In the genomic region with DNA sequence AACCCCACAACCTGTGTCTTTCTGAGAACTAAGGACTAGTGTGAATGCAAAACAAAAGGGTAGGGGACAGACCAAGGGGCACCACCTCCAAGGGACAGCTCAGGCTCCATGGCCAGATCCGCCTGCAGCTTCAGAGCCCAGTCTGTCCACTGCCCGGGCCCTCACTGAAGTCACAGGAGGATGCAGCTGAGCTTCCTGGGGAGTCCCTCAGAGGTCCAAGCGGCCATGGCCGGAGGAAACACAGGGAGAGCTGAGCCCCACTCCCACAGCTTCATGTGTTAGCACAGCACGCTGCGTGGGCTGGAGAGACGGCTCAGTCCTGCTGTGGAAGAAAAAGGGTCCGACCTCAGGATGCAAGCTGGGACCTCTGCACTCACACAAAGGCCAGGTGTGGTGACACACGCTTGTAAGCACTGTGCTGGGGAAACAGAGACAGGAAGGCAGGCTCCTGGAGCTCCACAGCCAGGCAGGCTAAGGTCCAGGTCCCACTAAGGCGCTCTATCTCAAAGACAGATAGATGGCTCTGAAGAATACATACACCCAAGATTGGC, we compare ENCODE assay signal across 16 mouse cellular contexts.
DNase-seq lines count a peak whose midpoint lies in the region; ATAC-seq and TF ChIP-seq lines count a peak whose summit lies in the region.
"Had no signal": no experiment of that assay in that cellular context is flagged by ENCODE, and none has a peak within 500 bp of the region (broad histone marks: within the 10 kb centered on the region; RNA-seq: fewer than 3 reads in every experiment).

No protein-coding gene starts in this region.

- no peaks in the 10 kb centered on the region for H3K9me3 ChIP-seq in heart, embryonic 15.5 days (replicated peaks)
- no peaks in the 10 kb centered on the region for H3K9me3 ChIP-seq in liver, embryonic 14.5 days (ENCODE audit: control insufficient read depth, low read length)
- H3K9me3 ChIP-seq in liver, embryonic 11.5 days (ENCODE audit: control insufficient read depth, low read length) = no peaks in the 10 kb centered on the region
- H3K9me3 ChIP-seq in kidney, embryonic 14.5 days (ENCODE audit: control insufficient read depth, low read length) = no peaks in the 10 kb centered on the region
- H3K9me3 ChIP-seq: hindbrain, embryonic 12.5 days; midbrain, embryonic 13.5 days had no signal

- 79% methylated on average over 10 of the region's 10 CpGs for WGBS in heart, embryonic 15.5 days
- WGBS in liver, embryonic 14.5 days (ENCODE audit: insufficient replicate concordance) = 78% methylated on average over 10 of the region's 10 CpGs
- WGBS in liver, embryonic 11.5 days = 80% methylated on average over 10 of the region's 10 CpGs
- WGBS in kidney, embryonic 14.5 days = 79% methylated on average over 10 of the region's 10 CpGs

- H3K4me3 ChIP-seq in heart, embryonic 15.5 days = no peak overlapping the region
- H3K4me3 ChIP-seq in liver, embryonic 14.5 days (ENCODE audit: insufficient read depth in 1 of 2, low read depth in 2 of 2, low read length in 2 of 2) = no peak overlapping the region
- no peak overlapping the region for H3K4me3 ChIP-seq in liver, embryonic 11.5 days (ENCODE audit: low read depth, low read length)
- no peak overlapping the region for H3K4me3 ChIP-seq in kidney, embryonic 14.5 days (ENCODE audit: low read length)
- H3K4me3 ChIP-seq: hindbrain, embryonic 12.5 days; midbrain, embryonic 13.5 days had no signal

- TF ChIP-seq CTCF in liver, embryonic 14.5 days (IDR thresholded peaks at IDR 0.05; ENCODE audit: low read depth) = no peak

- no peak; the same call in 1 of the 2 replicates for ATAC-seq in heart, embryonic 15.5 days (replicated peaks; ENCODE audit: insufficient number of reproducible peaks, insufficient read depth, low FRiP score, low read depth)
- ATAC-seq in liver, embryonic 14.5 days (ENCODE audit: insufficient read depth) = 0 out of 2 replicates have a peak, but pooled peaks have one; percentile 10
- ATAC-seq in liver, embryonic 11.5 days (replicated peaks; ENCODE audit: low FRiP score) = no peak
- no peak for ATAC-seq in kidney, embryonic 14.5 days (ENCODE audit: low FRiP score, low TSS enrichment)
- ATAC-seq: intestine, postnatal 0 days; liver, postnatal 0 days; midbrain, embryonic 13.5 days had no signal

- 0 out of 2 replicates have a peak, but pooled peaks cover 8% of the 10 kb centered on the region for H3K4me1 ChIP-seq in heart, embryonic 15.5 days (replicated peaks)
- H3K4me1 ChIP-seq in liver, embryonic 14.5 days (replicated peaks; ENCODE audit: control insufficient read depth in 2 of 2, insufficient read depth in 2 of 2, low read length in 1 of 2) = no peaks in the 10 kb centered on the region
- H3K4me1 ChIP-seq in liver, embryonic 11.5 days (replicated peaks; ENCODE audit: control insufficient read depth, insufficient read depth, low read length) = peaks cover 5% of the 10 kb centered on the region
- H3K4me1 ChIP-seq in kidney, embryonic 14.5 days (ENCODE audit: control insufficient read depth, insufficient read depth, low read length) = no peaks in the 10 kb centered on the region

- H3K36me3 ChIP-seq in heart, embryonic 15.5 days = no peaks in the 10 kb centered on the region
- H3K36me3 ChIP-seq in liver, embryonic 14.5 days (replicated peaks; ENCODE audit: control insufficient read depth, insufficient read depth, low read depth) = no peaks in the 10 kb centered on the region; the same call in 1 of the 2 replicates
- no peaks in the 10 kb centered on the region; the same call in 1 of the 2 replicates for H3K36me3 ChIP-seq in liver, embryonic 11.5 days (ENCODE audit: control insufficient read depth, insufficient read depth, low read length)
- H3K36me3 ChIP-seq in kidney, embryonic 14.5 days (ENCODE audit: control insufficient read depth, insufficient read depth, low read length) = no peaks in the 10 kb centered on the region

- H3K9ac ChIP-seq in heart, embryonic 15.5 days = no peak overlapping the region
- H3K9ac ChIP-seq in liver, embryonic 14.5 days (replicated peaks) = no peak overlapping the region
- no peak overlapping the region for H3K9ac ChIP-seq in liver, embryonic 11.5 days (ENCODE audit: low read depth, low read length)
- no peak overlapping the region for H3K9ac ChIP-seq in kidney, embryonic 14.5 days (ENCODE audit: low read depth, low read length)
- H3K9ac ChIP-seq: hindbrain, embryonic 12.5 days; liver, postnatal 0 days; midbrain, embryonic 13.5 days had no signal

- H3K4me2 ChIP-seq in heart, embryonic 15.5 days = no peak overlapping the region
- no peak overlapping the region for H3K4me2 ChIP-seq in liver, embryonic 14.5 days (ENCODE audit: low read depth)
- H3K4me2 ChIP-seq in liver, embryonic 11.5 days = no peak overlapping the region
- H3K4me2 ChIP-seq in kidney, embryonic 14.5 days (replicated peaks; ENCODE audit: low read depth, low read length) = no peak overlapping the region
- H3K4me2 ChIP-seq: heart, embryonic 11.5 days; hindbrain, embryonic 12.5 days; midbrain, embryonic 13.5 days had no signal

- TF ChIP-seq EP300 in liver, embryonic 14.5 days (IDR thresholded peaks at IDR 0.05; ENCODE audit: low read depth) = no peak

- 0 out of 2 replicates have a peak overlapping the region, but pooled peaks have one; percentile 16 for H3K27ac ChIP-seq in heart, embryonic 15.5 days
- H3K27ac ChIP-seq in liver, embryonic 14.5 days = no peak overlapping the region
- H3K27ac ChIP-seq in liver, embryonic 11.5 days (ENCODE audit: low read depth, low read length) = no peak overlapping the region
- H3K27ac ChIP-seq in kidney, embryonic 14.5 days (ENCODE audit: low read depth, low read length) = no peak overlapping the region
- H3K27ac ChIP-seq: hindbrain, embryonic 12.5 days; midbrain, embryonic 13.5 days had no signal

- peak; percentile 20 for DNase-seq in cerebellum, adult 11-12 months
- no peak for DNase-seq in cerebellum, adult 9-10 months
- no peak for DNase-seq in heart, adult 9 months (ENCODE audit: low spot score in 2 of 2)
- DNase-seq in liver, embryonic 14.5 days (ENCODE audit: low read depth in 3 of 3, low spot score in 3 of 3) = no peak
- no peak for DNase-seq in liver, embryonic 11.5 days (ENCODE audit: low spot score)
- DNase-seq in thymus, postnatal 36 days = peak; percentile 61 to 77
- DNase-seq: adrenal gland, adult 8-10 months; kidney, postnatal 36 days; liver, postnatal 0 days; lung, postnatal 4 days had no signal

- no peaks in the 10 kb centered on the region for H3K27me3 ChIP-seq in heart, embryonic 15.5 days
- no peaks in the 10 kb centered on the region for H3K27me3 ChIP-seq in liver, embryonic 14.5 days (ENCODE audit: control insufficient read depth, insufficient read depth, low read length)
- no peaks in the 10 kb centered on the region for H3K27me3 ChIP-seq in liver, embryonic 11.5 days (replicated peaks; ENCODE audit: control insufficient read depth, insufficient read depth, low read length)
- no peaks in the 10 kb centered on the region for H3K27me3 ChIP-seq in kidney, embryonic 14.5 days (ENCODE audit: control insufficient read depth, insufficient read depth, low read length)
- H3K27me3 ChIP-seq: hindbrain, embryonic 12.5 days; midbrain, embryonic 13.5 days had no signal

Comparison
In these comparisons a context has a peak if more than half of its experiments do, and no peak if none do; other contexts are left out.
1. DNase-seq: peak in cerebellum, adult 11-12 months (single experiment) and thymus, postnatal 36 days (2 of 2); none in cerebellum, adult 9-10 months (single experiment), heart, adult 9 months (0 of 2), liver, embryonic 14.5 days (0 of 3) and liver, embryonic 11.5 days (single experiment).